In the genomic region with DNA sequence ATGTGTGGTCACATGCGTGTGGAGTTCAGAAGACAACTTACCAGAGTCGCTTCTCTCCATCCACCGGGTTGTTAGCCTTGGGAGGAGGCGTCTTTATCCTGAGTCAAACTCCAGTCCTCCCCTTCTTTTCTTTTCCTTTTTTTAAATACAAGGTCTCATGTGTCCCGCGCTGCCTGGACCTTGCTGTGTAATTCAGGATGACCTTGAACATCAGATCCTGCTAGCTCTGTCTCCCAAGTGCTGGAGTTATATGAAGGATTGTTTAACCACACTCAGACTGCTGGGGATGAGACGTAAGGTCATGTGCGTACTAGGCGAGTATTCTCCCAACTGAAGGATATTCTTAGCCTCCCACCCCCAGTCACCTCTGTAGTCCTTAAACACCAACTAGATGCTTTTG, we compare ENCODE assay signal across 24 mouse cellular contexts. TPM values are rescaled to one million over a fixed set of nuclear protein-coding genes. Genes with fewer than 3 reads are reported as not detected.
"Had no signal": no experiment of that assay in that cellular context is flagged by ENCODE, and none has a peak within 500 bp of the region (broad histone marks: within the 10 kb centered on the region; RNA-seq: fewer than 3 reads in every experiment).

No protein-coding gene starts in this region.

- ATAC-seq: hindbrain, postnatal 0 days; intestine, postnatal 0 days had no signal

- H3K27me3 ChIP-seq: heart, embryonic 12.5 days; heart, embryonic 15.5 days; hindbrain, embryonic 13.5 days; hindbrain, embryonic 15.5 days; limb, embryonic 12.5 days; liver, embryonic 13.5 days; liver, embryonic 15.5 days had no signal

- H3K4me3 ChIP-seq: heart, embryonic 10.5 days; heart, embryonic 12.5 days; heart, embryonic 15.5 days; hindbrain, embryonic 13.5 days; hindbrain, embryonic 15.5 days; layer of hippocampus, adult 2 months; left cerebral cortex, adult 2 months; limb, embryonic 10.5 days; limb, embryonic 12.5 days; liver, embryonic 13.5 days; liver, embryonic 15.5 days had no signal

- H3K27ac ChIP-seq: heart, embryonic 10.5 days; heart, embryonic 15.5 days; hindbrain, embryonic 13.5 days; hindbrain, embryonic 15.5 days; hindbrain, postnatal 0 days; left cerebral cortex, adult 2 months; limb, embryonic 10.5 days; limb, embryonic 12.5 days; liver, embryonic 13.5 days; liver, embryonic 15.5 days had no signal

- H3K4me2 ChIP-seq: heart, embryonic 12.5 days; heart, embryonic 15.5 days; hindbrain, embryonic 13.5 days; hindbrain, embryonic 15.5 days; limb, embryonic 12.5 days; liver, embryonic 11.5 days; liver, embryonic 13.5 days; liver, embryonic 15.5 days had no signal

- H3K9me3 ChIP-seq: heart, embryonic 10.5 days; heart, embryonic 12.5 days; heart, embryonic 15.5 days; hindbrain, embryonic 13.5 days; hindbrain, embryonic 15.5 days; limb, embryonic 10.5 days; limb, embryonic 12.5 days; liver, embryonic 13.5 days; liver, embryonic 15.5 days had no signal

- DNase-seq: gastrocnemius, postnatal 14 days; gastrocnemius, postnatal 36 days; heart, postnatal 14 days; heart, postnatal 36 days; kidney, adult 18-20 months; kidney, adult 8-10 months; kidney, postnatal 10 days; kidney, postnatal 4 days; liver; liver, embryonic 13.5 days had no signal

- H3K36me3 ChIP-seq: heart, embryonic 10.5 days; heart, embryonic 12.5 days; heart, embryonic 15.5 days; hindbrain, embryonic 13.5 days; hindbrain, embryonic 15.5 days; limb, embryonic 10.5 days; limb, embryonic 12.5 days; liver, embryonic 13.5 days; liver, embryonic 15.5 days had no signal

- H3K9ac ChIP-seq: heart, embryonic 12.5 days; heart, embryonic 15.5 days; hindbrain, embryonic 13.5 days; hindbrain, embryonic 15.5 days; limb, embryonic 12.5 days; liver, embryonic 13.5 days; liver, embryonic 15.5 days had no signal

RNA-seq across cellular contexts. Expression of gene Aurkb, which starts 31.9 kb away (rescaled TPM):
- total RNA-seq: gastrocnemius, adult 18-20 months had no signal
